Mouse (Mus musculus) kidney, embryonic 14.5 days (tissue): ENCODE measurements around the gene Hnrnpk. TPM values are rescaled to one million over a fixed set of nuclear protein-coding genes. Genes with fewer than 3 reads are reported as not detected.

Experiments used
- ATAC-seq: fragments of 200-750 bp; cut with Nextera tagmentation; 2 replicates; pipeline ENCODE4 v1.8.0; 2017; ENCODE audit warnings: moderate number of reproducible peaks, mild to moderate bottlenecking, moderate TSS enrichment, moderate library complexity; ENCODE audit not compliant: low FRiP score, low TSS enrichment
- H3K27ac ChIP-seq: fragments of 300-500 bp; sonication (generic); 2 replicates; pipeline ENCODE4 v1.5.1; 2014; ENCODE audit warnings: low read depth, mild to moderate bottlenecking, low read length, moderate library complexity, mixed read lengths
- H3K27me3 ChIP-seq: fragments of 300-500 bp; sonication (generic); 2 replicates; pipeline ENCODE4 v1.6.1; 2014; ENCODE audit warnings: mild to moderate bottlenecking, low read length; ENCODE audit not compliant: control insufficient read depth, insufficient read depth
- H3K36me3 ChIP-seq: fragments of 300-500 bp; sonication (generic); 2 replicates; pipeline ENCODE4 v1.6.1; 2014; ENCODE audit warnings: low read length, mixed read lengths; ENCODE audit not compliant: control insufficient read depth, insufficient read depth
- H3K4me1 ChIP-seq: fragments of 300-500 bp; sonication (generic); 2 replicates; pipeline ENCODE4 v1.6.1; 2014; ENCODE audit warnings: low read length, mixed read lengths; ENCODE audit not compliant: control insufficient read depth, insufficient read depth
- H3K4me2 ChIP-seq: fragments of 300-500 bp; sonication (generic); replicated peaks from 2 replicates; pipeline ENCODE4 v1.6.1; 2014; ENCODE audit warnings: low read depth, mild to moderate bottlenecking, low read length
- H3K4me3 ChIP-seq: fragments of 300-500 bp; sonication (generic); 2 replicates; pipeline ENCODE4 v1.5.1; 2014; ENCODE audit warnings: mild to moderate bottlenecking, low read length
- H3K9ac ChIP-seq: fragments of 300-500 bp; sonication (generic); 2 replicates; pipeline ENCODE4 v1.6.1; 2014; ENCODE audit warnings: low read depth, mild to moderate bottlenecking, low read length, moderate library complexity
- H3K9me3 ChIP-seq: fragments of 300-500 bp; sonication (generic); 2 replicates; pipeline ENCODE4 v1.6.1; 2016; ENCODE audit warnings: low read length; ENCODE audit not compliant: control insufficient read depth
- WGBS: fragments of 180-500 bp; shearing (Covaris S2); extraction: QIAGEN DNeasy Blood & Tissue Kit; methylation state at CpG from one replicate; pipeline ENCODE4 v1.1.7; 2014; 5-methylcytosine and 5-hydroxymethylcytosine counted together
- microRNA counts: library from miRNA; unstranded; fragments of <30 nt; microRNA quantifications from one replicate; lab custom pipeline; 2017
- microRNA-seq: library from miRNA; unstranded; fragments of <30 nt; microRNA quantifications from one replicate; pipeline ENCODE4, GENCODE M21; 2016
- polyA plus RNA-seq: library from polyadenylated mRNA; unstranded; fragments of >200 nt; fragmentation: Nextera tagmentation; extraction: Ambion mirVana; gene quantifications from 2 replicates; pipeline ENCODE4 v1.2.1, GENCODE M21; 2014

Gene Hnrnpk
- polyA plus RNA-seq, 1 experiment from 2014 or later = 1,786 TPM

DNA sequence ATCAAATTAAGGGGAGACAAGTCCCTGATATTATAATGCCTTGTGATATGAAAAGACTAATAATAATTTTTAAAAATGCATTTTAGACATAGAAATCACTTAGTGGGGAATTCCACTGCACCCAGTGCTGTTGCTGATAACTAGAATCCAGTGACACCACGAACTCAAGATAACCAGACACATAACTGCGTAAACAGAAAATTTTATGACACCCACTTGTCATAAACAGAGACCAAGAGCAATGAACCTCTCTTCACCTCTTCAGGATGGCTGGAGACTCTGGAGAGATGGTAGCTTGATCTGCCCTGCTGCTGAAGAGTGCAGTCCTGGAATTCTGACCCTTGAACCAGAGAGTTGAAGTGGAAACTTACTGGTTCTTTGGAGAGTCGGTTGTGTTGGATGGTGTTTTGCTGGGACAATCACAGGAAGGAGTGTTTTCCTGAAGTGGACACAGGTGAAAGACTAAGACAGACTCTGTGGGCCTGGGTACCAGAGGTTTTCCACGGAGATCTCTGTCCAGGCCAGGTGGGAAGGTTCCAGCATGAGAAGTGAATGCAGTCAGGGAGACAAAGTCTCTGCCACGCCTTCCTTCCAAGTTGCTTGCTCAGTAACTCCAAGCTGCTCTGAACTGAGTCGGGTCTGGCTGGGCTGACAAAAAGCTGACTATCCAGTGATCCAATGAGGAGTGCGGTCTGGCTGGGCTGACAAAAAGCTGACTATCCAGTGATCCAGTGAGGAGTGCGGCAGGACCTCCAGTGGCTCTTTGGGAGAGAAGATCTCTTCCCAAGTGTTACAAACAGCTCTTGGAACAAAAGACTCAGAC lies 38.6 kb downstream of the Hnrnpk start:
- H3K27ac ChIP-seq = no peak overlapping the region
- H3K4me2 ChIP-seq = no peak overlapping the region
- no peak overlapping the region for H3K4me3 ChIP-seq
- H3K27me3 ChIP-seq = no peaks in the 10 kb centered on the region
- ATAC-seq = no peak
- WGBS = 77% methylated on average over 8 of the region's 8 CpGs
- no peaks in the 10 kb centered on the region for H3K9me3 ChIP-seq
- H3K9ac ChIP-seq = no peak overlapping the region
- H3K36me3 ChIP-seq = no peaks in the 10 kb centered on the region
- H3K4me1 ChIP-seq = no peaks in the 10 kb centered on the region

DNA sequence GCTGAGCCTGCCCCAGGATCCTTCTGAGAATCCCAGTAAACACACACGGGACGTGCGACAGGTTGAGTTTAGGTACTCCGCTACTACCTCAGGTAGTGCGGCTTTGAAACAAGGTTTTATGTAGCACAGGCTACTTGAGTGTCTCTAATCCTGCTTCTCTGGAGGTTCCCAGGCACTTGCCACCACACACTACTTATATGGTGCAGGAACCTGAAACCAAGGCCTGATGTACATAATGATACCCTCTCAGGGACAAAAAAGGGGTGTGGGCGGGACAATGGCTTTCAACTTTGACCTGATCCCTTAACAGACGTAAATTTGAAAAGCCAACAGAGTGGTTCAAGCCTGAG lies 43.9 kb downstream of the Hnrnpk start:
- Histone ChIP-seq H3K9me3 (no peaks in the 10 kb centered on the region), H3K27ac (no peak overlapping the region), H3K36me3 (no peaks in the 10 kb centered on the region), H3K27me3 (no peaks in the 10 kb centered on the region), H3K4me3 (peak overlapping the region; percentile 62), H3K4me2 (peak overlapping the region; percentile 97), H3K9ac (no peak overlapping the region), H3K4me1 (no peaks in the 10 kb centered on the region)
- WGBS = 5% methylated on average over 7 of the region's 7 CpGs
- ATAC-seq = peak; percentile 83

DNA sequence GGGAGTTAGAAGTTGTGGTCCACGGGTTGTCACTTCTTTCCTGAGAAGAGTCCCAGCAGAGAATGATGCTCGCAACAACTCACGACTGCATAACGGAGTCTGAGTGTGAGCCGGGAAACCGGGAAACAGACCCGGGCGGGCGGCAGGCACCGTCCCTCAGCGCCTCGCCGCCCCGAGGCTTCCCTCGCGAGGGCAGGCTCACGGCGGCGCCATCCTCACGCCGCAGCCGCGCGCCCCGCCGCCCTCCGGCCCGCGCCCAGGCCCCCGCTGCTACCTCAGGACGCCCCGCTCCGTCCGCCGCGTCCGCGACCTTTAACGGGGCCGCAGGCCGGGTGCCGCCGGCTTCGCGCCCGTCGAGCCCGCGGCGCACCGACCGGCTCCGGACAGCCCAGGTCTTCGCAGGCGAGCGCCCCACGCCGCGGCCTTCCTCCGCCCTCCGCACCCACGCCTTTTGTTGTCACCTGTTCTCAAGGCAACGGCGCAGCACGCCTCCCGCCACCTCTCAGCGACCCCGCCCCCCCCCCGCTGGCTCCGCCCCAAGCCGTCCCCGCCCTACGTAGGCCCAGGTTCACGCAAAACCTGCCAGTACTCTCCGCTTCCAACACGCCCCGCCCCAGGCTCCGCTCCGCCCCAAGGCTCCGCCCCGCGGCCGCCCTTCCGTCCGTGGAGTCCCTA lies 44.4 kb downstream of the Hnrnpk start, which contains the start of gene Kif27:
Kif27 (minus strand) TSS at position 494 of the 675 bp plus-strand sequence.
- Histone ChIP-seq H3K4me2 (peak within 1 kb of the TSS; percentile 97), H3K4me3 (peak within 1 kb of the TSS; percentile 62), H3K36me3 (no peaks in the 10 kb centered on the region), H3K9me3 (no peaks in the 10 kb centered on the region), H3K27me3 (no peaks in the 10 kb centered on the region), H3K4me1 (no peaks in the 10 kb centered on the region), H3K27ac (no peak within 1 kb of the TSS), H3K9ac (peak within 1 kb of the TSS; percentile 67)
- peak; percentile 99 for ATAC-seq
- WGBS = 1% methylated on average over 62 of the region's 85 CpGs

- no peaks in the 10 kb centered on the region for H3K36me3 ChIP-seq
- H3K4me2 ChIP-seq = no peak overlapping the region
- no peaks in the 10 kb centered on the region for H3K9me3 ChIP-seq
- no peaks in the 10 kb centered on the region for H3K4me1 ChIP-seq
- no peaks in the 10 kb centered on the region for H3K27me3 ChIP-seq
- no peak overlapping the region for H3K9ac ChIP-seq
- H3K27ac ChIP-seq = no peak overlapping the region
- no peak for ATAC-seq
- no peak overlapping the region for H3K4me3 ChIP-seq
These were observed 50.1 kb downstream of the Hnrnpk start for GRCm38 (mm10) chr13:58352996-58353395.

DNA sequence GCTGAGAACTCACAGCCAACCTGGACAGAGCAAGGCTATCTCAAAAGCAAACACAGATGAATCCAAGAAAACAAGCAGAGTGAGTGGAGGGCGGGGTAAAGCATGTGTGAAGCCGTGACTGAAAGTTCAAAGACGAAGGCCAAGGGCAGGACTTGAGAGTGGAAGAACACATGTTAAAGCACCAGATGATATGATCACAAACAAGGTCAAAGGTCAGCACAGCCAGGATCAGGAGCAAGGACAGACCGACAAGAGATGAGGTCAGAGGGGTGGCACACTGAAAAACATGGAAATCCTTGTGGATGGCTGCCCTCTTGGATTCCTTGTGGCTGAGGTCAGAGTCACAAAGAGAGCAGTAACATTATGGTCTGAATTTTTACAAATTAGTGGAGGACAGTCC lies 52.5 kb downstream of the Hnrnpk start:
- WGBS = 51% methylated on average over 4 of the region's 4 CpGs
- Histone ChIP-seq H3K36me3 (no peaks in the 10 kb centered on the region), H3K4me3 (no peak overlapping the region), H3K9ac (no peak overlapping the region), H3K9me3 (no peaks in the 10 kb centered on the region), H3K4me1 (no peaks in the 10 kb centered on the region), H3K4me2 (no peak overlapping the region), H3K27ac (no peak overlapping the region), H3K27me3 (no peaks in the 10 kb centered on the region)
- ATAC-seq = no peak

- Histone ChIP-seq H3K27me3 (no peaks in the 10 kb centered on the region), H3K9me3 (no peaks in the 10 kb centered on the region), H3K4me1 (no peaks in the 10 kb centered on the region), H3K4me2 (no peak overlapping the region), H3K4me3 (no peak overlapping the region), H3K27ac (no peak overlapping the region), H3K9ac (no peak overlapping the region), H3K36me3 (no peaks in the 10 kb centered on the region)
- no peak for ATAC-seq
- WGBS = 85% methylated on average over 9 of the region's 9 CpGs
These were observed 58.6 kb downstream of the Hnrnpk start for GRCm38 (mm10) chr13:58344505-58344904.

MicroRNAs within 50 kb of the gene (microRNA counts, 519-probe panel; counts per million panel counts)
- 3,794 counts per million, percentile 21 among the panel's probes with 10 or more counts for microRNA mmu-miR-7a (lab: Ali Mortazavi, UCI)

Small RNAs within 50 kb of the gene (microRNA-seq; reads per million reads assigned to microRNA genes)
- 87.1 reads per million, percentile 51 among the genes with 10 or more reads in this experiment for gene Mir7-1

Other genes starting within 250 kb of the Hnrnpk start
- gene Idnk, start 245.7 kb downstream of the Hnrnpk start, polyA plus RNA-seq = 33.4 and 41.8 TPM in 2 replicates
- gene Ubqln1, start 187.7 kb downstream of the Hnrnpk start, polyA plus RNA-seq = 60.8 and 98.7 TPM in 2 replicates
- 26.9 and 33.7 TPM in 2 replicates for gene Gkap1, start 127.6 kb downstream of the Hnrnpk start, polyA plus RNA-seq
- gene Kif27, start 44.2 kb downstream of the Hnrnpk start, polyA plus RNA-seq = 0.80 and 1.2 TPM in 2 replicates
- 28.2 and 29.3 TPM in 2 replicates for gene 2210016F16Rik, start 18.1 kb downstream of the Hnrnpk start, polyA plus RNA-seq
- 21.6 and 27.2 TPM in 2 replicates for gene Rmi1, start 1.1 kb downstream of the Hnrnpk start, polyA plus RNA-seq
- gene Slc28a3, start 207.5 kb upstream of the Hnrnpk start, polyA plus RNA-seq = 0.08 TPM in 1 of 2 replicates, not detected in the other